Mouse (Mus musculus) megakaryocyte, embryonic 14.5 days (primary cell): ENCODE results near the gene Chtf18.

Experiments
- FLI1 ChIP-seq: IDR thresholded peaks from 2 replicates; pipeline ENCODE4 v1.6.1; 2012; ENCODE audit warnings: low read length, inconsistent platforms, mixed read lengths
- GATA1 ChIP-seq: IDR thresholded peaks from 3 replicates; pipeline ENCODE4 v1.6.1; 2012; ENCODE audit warnings: mixed read lengths, low read length, inconsistent platforms, borderline replicate concordance

GRCm38 (mm10) chr17:25721476-25721875 is 5.7 kb downstream of the Chtf18 start:
- TF ChIP-seq GATA1 (no peak), FLI1 (no peak)
